Mouse (Mus musculus) small intestine, adult 2 months (tissue): Measurements from ENCODE around the gene Dennd1a. TPM values are rescaled to one million over a fixed set of nuclear protein-coding genes. Genes with fewer than 3 reads are reported as not detected.

Source experiments
- H3K27ac ChIP-seq: fragments of 200-500 bp; 2 replicates; pipeline ENCODE4 v1.5.1; 2012; ENCODE audit warnings: low read depth, low read length, control low read depth, inconsistent platforms; ENCODE audit not compliant: insufficient read depth
- H3K27me3 ChIP-seq: fragments of 200-500 bp; 2 replicates; pipeline ENCODE4 v1.6.1; 2012; ENCODE audit warnings: mild to moderate bottlenecking, moderate library complexity, low read length, inconsistent platforms; ENCODE audit not compliant: control insufficient read depth, insufficient read depth
- H3K36me3 ChIP-seq: fragments of 200-500 bp; 2 replicates; pipeline ENCODE4 v1.6.1; 2012; ENCODE audit warnings: mild to moderate bottlenecking, low read length, control low read depth, inconsistent platforms; ENCODE audit not compliant: control insufficient read depth, insufficient read depth
- H3K4me1 ChIP-seq: fragments of 200-500 bp; 2 replicates; pipeline ENCODE4 v1.6.1; 2012; ENCODE audit warnings: low read length, inconsistent platforms, mixed read lengths; ENCODE audit not compliant: control insufficient read depth, insufficient read depth, insufficient read length
- H3K4me3 ChIP-seq: fragments of 200-500 bp; 2 replicates; pipeline ENCODE4 v1.5.1; 2012; ENCODE audit warnings: low read depth, mild to moderate bottlenecking, control low read depth, inconsistent platforms, low read length, moderate library complexity
- CTCF ChIP-seq: fragments of 200-500 bp; IDR thresholded peaks from 2 replicates; pipeline ENCODE4 v1.5.1; 2012; ENCODE audit warnings: low read depth, mild to moderate bottlenecking, control low read depth, inconsistent platforms, low read length, moderate library complexity, mixed read lengths; ENCODE audit not compliant: insufficient replicate concordance, insufficient read length; ENCODE audit errors: extremely low read depth
- POLR2A ChIP-seq: fragments of 200-500 bp; IDR thresholded peaks from 2 replicates; pipeline ENCODE4 v1.6.1; 2012; ENCODE audit warnings: low read depth, mild to moderate bottlenecking, control low read depth, inconsistent platforms, low read length, moderate library complexity
- WGBS: fragments of 180-500 bp; shearing (Covaris S2); methylation state at CpG from one replicate; pipeline ENCODE4 v1.1.7; 2018; 5-methylcytosine and 5-hydroxymethylcytosine counted together
- polyA plus RNA-seq: library from polyadenylated mRNA; depleted of rRNA; stranded (reverse); fragments of >200 nt; gene quantifications from 2 replicates; pipeline ENCODE4 v1.2.3, GENCODE M21; 2012

The Dennd1a gene
- polyA plus RNA-seq, 1 experiment = 8.2 TPM

DNA sequence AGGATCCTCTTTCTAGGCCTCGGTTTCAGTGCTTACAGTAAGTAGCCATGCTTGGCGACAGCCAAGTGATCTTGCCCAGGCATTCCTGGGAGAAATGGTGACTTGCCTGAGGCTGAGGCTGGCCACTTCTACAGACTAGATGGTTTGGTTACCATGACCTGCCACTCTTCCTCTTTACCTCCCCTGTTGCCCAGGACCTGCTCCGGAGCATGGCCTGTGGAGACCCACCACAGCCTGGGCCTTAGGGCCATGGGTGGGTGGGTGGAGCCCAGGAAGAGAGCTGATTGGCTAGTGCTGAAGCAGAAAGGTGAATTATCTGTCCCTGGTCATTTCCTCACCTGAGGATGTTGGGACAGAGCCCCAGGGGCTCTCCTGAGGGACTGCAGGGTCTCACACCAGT, 519.5 kb downstream of the Dennd1a start:
- Histone ChIP-seq H3K27me3 (no peaks in the 10 kb centered on the region), H3K4me3 (no peak overlapping the region), H3K36me3 (no peaks in the 10 kb centered on the region), H3K4me1 (peaks cover 5% of the 10 kb centered on the region; the same call in 1 of the 2 replicates), H3K27ac (no peak overlapping the region)
- 84% methylated on average over 3 of the region's 3 CpGs for WGBS
- TF ChIP-seq POLR2A = no peak
- no peak for TF ChIP-seq CTCF

DNA sequence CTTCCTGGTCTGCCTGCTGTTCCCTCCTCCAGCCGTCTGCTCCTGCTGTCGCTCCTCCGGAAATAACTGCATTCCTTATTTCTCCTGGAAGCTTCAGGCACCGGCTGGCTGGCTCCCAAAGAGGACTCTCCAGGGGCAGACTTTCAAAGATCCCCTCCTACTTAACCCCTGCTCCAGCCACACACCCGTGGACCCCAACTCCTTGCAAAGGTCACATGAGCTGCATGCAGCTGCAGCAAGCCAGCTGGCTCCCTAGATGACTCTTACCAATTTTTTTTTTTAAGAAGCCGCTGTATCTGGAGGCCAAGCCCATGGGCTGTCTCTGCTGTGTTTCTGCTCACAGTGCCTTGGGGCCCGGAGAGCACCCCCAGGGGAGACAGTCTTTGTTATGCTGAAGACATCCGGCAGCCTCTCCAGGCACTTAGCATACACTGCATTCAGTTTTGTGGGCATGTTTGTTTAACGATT, 520.1 kb downstream of the Dennd1a start:
- H3K27ac ChIP-seq = no peak overlapping the region
- no peaks in the 10 kb centered on the region for H3K27me3 ChIP-seq
- peaks cover 5% of the 10 kb centered on the region; the same call in 1 of the 2 replicates for H3K4me1 ChIP-seq
- TF ChIP-seq POLR2A = no peak
- TF ChIP-seq CTCF = no peak
- 40% methylated on average over 9 of the region's 9 CpGs for WGBS
- no peaks in the 10 kb centered on the region for H3K36me3 ChIP-seq
- H3K4me3 ChIP-seq = no peak overlapping the region

DNA sequence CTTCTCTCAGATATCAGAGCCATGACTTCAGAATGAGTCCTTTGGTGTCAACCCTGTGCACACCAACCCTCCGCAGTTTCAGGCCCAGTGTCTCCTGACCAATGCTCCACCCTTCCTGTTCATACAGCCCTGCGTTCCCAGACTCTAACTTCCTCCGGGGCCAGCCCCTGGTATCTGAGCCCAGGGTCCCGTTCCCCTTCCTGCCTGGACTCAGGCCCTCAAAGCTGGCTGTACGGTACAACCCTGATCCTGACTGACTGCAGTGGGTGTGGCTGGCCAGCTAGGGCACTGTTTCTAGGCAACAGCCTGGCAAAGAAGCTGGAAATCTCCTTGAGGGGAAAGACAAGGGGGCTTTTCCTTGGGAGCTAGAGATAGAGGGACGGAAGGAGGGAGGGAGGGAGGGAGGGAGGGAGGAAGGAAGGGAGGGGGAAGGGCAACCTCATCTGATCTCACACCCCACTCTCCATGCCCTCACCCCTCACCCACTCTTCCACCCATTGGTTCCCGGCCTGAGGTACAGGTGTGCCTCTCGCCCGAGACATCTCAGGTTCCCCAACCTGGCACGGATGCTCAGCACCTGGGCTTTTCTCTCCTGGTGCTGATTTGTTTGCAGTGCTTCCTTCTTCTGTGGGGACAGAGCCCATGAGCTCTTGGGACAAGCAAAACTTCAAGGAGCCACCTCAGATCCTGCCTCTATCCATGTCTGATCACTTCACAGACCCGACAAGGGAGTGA, 521.0 kb downstream of the Dennd1a start:
- Histone ChIP-seq H3K4me1 (peaks cover 5% of the 10 kb centered on the region; the same call in 1 of the 2 replicates), H3K27me3 (no peaks in the 10 kb centered on the region), H3K36me3 (no peaks in the 10 kb centered on the region), H3K4me3 (no peak overlapping the region), H3K27ac (peak overlapping the region; percentile 59)
- 48% methylated on average over 11 of the region's 11 CpGs for WGBS
- no peak for TF ChIP-seq POLR2A
- no peak for TF ChIP-seq CTCF

DNA sequence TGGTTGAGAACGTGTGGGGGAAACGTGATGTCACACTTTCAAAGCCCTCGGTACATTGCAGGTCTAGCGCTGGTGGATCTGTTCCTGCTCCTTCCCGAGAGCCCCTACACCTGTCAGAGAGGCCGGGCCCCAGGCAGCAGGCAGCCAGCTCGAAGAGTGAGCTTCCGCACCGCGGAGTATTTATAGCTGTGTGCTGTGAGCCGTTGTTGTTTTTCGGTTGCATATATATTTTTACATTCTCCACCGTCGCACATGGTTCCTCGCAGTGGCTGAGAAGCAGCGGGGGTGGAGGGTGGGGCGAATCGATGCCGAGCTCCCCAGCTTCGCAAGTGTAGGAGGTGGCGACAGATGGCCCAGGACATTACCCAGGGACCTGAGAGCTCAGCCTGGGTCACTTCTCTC, 522.1 kb downstream of the Dennd1a start:
- WGBS = 57% methylated on average over 21 of the region's 21 CpGs
- H3K36me3 ChIP-seq = no peaks in the 10 kb centered on the region
- peaks cover 5% of the 10 kb centered on the region; the same call in 1 of the 2 replicates for H3K4me1 ChIP-seq
- no peaks in the 10 kb centered on the region for H3K27me3 ChIP-seq
- peak overlapping the region; percentile 59 for H3K27ac ChIP-seq
- TF ChIP-seq CTCF = no peak
- no peak for TF ChIP-seq POLR2A
- no peak overlapping the region for H3K4me3 ChIP-seq

DNA sequence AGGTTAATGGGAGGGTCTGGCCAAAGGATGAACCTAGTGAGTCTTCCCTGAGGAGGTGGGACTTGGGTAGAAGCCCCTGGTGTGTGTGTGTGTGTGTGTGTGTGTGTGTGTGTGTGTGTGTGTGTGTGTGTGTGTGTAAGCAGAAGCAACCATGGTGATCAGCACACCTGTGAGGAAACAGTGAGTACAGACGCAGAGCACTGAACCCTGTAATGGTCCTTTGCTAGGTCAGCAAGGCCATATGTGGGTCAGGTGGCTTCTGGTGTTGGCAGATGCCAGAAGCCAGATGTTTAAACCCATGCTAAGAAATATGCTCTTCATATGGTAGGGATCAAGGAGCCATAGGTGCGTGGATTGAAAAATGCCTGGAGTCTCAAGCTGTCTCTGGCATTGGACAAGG, 522.7 kb downstream of the Dennd1a start:
- Histone ChIP-seq H3K27me3 (no peaks in the 10 kb centered on the region), H3K27ac (peak overlapping the region; percentile 57), H3K4me3 (no peak overlapping the region), H3K36me3 (no peaks in the 10 kb centered on the region), H3K4me1 (peaks cover 5% of the 10 kb centered on the region; the same call in 1 of the 2 replicates)
- TF ChIP-seq CTCF = no peak
- no peak for TF ChIP-seq POLR2A
- WGBS = 92% methylated on average over 2 of the region's 2 CpGs

DNA sequence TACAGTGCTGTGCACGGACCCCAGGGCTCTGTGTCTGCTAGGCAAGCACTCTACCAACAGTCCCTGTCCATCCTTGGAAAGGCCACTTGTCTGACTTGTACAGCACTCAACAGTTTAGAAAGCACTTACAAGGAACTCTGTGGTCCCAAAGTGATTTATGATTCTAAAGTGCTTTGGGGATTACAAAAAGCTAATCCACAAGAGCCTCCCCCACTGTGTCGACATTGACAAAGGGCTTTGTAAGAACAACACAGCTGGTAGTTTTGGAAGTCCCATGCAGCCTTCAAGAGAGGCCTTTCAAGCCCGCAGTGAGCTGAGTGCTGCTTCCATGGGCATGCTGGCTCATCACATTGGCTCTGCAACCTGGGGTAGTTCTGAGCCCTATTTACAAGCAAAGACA, 523.6 kb downstream of the Dennd1a start:
- Histone ChIP-seq H3K27me3 (no peaks in the 10 kb centered on the region), H3K36me3 (no peaks in the 10 kb centered on the region), H3K4me1 (peaks cover 5% of the 10 kb centered on the region; the same call in 1 of the 2 replicates), H3K4me3 (no peak overlapping the region), H3K27ac (no peak overlapping the region)
- 63% methylated on average over 3 of the region's 3 CpGs for WGBS
- TF ChIP-seq CTCF (no peak), POLR2A (no peak)

DNA sequence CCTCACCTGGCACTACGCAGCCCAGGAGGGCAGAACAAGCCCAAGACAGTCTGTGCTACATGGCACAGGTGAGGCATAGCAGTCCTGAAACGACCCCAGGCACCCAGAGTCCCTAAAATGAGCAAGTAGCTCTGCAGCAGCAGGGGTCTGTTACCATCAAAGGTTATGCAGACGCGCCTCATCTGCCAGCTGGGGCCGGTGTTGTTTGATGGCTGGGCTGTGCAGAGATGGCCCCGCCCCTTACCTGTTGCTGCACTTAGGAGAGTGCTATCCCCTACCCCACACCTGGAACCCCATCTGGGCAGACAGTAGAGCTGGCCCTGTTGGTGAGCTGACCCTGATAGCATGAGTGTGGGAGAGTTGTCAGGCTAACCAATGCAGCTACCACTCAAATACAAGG, 526.6 kb downstream of the Dennd1a start:
- WGBS = 64% methylated on average over 6 of the region's 6 CpGs
- Histone ChIP-seq H3K27ac (no peak overlapping the region), H3K4me1 (peaks cover 3% of the 10 kb centered on the region; the same call in 1 of the 2 replicates), H3K4me3 (no peak overlapping the region), H3K36me3 (no peaks in the 10 kb centered on the region), H3K27me3 (no peaks in the 10 kb centered on the region)
- no peak for TF ChIP-seq POLR2A
- TF ChIP-seq CTCF = no peak
